Mouse (Mus musculus): ENCODE data around the gene Grid1. TPM values are rescaled to one million over a fixed set of nuclear protein-coding genes. Genes with fewer than 3 reads are reported as not detected.

Gene Grid1
- 1.1 and 1.3 TPM in 2 replicates for polyA plus RNA-seq (2012; rRNA removed)

DNA sequence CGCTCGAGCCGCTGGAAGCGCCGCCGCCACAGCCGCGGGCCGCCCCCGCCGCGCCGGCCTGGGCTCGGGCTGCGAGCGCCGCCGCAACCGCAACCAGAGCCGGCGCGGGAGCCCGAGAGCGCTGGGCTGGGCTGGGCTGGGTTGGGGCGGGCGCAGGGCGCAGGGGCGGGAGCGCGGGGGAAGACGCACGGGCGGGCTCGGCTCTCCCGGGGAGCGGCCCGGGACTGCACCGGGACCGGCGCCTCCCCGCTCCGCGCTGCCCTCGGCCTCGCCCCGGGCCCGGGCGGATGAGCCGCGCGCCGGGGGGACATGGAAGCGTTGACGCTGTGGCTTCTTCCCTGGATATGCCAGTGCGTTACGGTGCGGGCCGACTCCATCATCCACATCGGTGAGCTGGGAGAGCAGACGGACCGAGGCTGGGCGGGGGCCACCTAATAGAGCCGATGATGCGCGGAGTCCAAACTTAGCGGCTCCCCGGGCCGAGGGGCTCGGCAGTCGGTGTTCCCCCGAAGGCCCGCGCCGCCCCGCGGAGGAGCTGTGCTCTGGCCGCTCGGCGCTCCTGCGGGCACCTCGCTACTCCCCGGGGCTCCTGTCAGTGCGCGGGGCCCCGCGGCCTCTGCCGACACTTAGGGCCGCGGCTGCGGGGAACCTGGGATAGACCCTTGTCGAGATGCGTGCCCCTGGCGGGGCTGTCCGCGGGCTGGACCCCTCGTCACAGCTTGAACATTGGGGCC lies at the start of gene Grid1:
TSS of gene Grid1 (plus strand) at position 190 of the 734 bp plus-strand sequence.

Other genes starting within 250 kb of the Grid1 start
- gene Ldb3, start 231.4 kb upstream of the Grid1 start, polyA plus RNA-seq (2012; rRNA removed): 1.8 and 6.4 TPM in 2 replicates
- gene Opn4, start 220.0 kb upstream of the Grid1 start, polyA plus RNA-seq (2012; rRNA removed): 0.12 and 0.16 TPM in 2 replicates
- gene Wapl, start 146.2 kb upstream of the Grid1 start, polyA plus RNA-seq (2012; rRNA removed): 30.4 and 39.2 TPM in 2 replicates